Mouse (Mus musculus): ENCODE data around the gene Col13a1.

Gene Col13a1

DNA sequence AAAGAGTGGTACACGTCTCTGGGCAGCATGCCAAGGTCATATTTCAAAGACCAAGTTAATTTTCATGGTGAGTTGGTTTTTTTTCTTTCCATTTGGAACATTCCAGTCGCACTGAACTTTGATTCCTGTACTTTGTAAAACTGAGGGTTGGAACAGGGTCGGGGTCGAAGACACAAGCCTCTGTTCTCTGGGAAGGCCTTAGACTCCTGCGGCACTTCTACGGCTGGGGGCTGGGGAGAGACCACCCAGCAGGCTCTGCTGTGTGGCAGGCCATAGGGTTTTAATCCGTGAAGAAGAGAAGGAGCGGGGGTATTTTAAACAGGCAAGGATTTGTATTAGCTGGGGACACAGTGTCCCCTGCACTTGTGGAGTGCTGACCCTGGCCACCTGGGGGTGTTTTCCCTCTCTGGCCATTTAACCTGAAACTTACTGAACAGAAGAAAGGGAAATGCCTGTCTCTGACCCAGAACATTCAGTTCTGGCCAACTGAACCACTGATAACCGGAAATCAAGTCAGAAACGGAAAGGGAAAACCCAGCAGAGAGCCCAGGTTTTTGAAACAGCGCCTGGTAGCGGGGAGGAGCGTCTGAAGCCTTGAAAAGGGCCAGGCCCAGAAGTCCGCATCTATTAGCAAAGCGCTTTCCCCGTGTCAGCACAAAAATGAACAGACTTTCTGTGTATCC, 152.0 kb downstream of the Col13a1 start:
- no peak for DNase-seq

DNA sequence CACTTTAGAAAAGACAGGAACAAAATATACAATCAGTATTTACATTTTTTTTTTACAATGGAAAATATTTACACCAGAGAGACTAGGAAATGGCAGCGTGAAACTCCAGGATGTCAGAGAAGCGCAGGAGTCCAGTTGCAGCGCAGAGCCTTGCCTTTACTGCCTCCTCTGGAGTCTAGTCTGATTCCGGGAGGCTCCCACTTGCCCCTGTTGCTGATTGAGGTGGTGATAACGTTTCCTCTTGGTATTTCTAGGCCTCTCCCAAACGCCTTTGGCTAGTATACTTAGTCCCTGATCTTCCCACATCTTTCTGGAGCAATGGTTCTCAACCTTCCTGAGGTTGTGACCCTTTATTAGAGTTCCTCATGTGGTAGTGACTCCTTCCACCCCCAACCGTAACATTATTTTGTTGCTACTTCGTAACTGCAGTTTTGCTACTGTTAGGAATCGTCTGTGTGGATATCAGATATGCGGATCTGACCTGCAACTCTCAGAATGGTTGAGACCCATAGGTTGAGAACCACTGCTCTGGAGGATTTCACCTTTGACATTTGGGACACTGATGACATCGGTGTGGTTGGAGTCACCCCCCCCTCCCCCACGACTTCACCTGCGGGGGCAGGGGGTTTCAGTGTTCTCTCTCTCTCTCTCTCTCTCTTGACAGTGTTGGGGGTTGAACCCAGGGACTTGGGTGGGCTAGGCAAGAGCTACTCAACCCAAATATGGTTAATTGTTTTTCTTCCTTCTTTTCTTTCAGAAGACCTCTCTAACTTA, 152.7 kb downstream of the Col13a1 start:
- DNase-seq = no peak

- no peak for DNase-seq
Observed at GRCm38 (mm10) chr10:61825536-61825935, 153.4 kb downstream of the Col13a1 start.

DNA sequence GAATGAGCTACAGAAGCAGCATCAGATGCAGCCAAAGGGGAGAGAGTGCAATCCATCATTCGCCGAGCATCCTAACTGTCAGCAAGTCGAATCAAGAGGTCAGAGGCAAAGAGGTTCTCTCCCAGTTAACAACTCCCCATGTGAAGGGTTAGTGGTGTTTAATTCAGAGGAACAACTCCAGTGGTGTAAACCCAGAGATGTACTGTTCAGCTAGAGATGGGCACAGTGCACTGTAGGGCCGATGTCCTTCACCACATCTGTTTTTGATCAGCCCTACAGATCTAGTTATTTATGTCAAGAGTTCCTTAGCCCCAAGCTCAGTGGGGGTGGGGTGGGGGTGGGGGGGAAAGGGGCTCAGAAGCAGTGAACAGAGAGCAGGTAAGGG, 155.2 kb downstream of the Col13a1 start:
- no peak for DNase-seq

DNA sequence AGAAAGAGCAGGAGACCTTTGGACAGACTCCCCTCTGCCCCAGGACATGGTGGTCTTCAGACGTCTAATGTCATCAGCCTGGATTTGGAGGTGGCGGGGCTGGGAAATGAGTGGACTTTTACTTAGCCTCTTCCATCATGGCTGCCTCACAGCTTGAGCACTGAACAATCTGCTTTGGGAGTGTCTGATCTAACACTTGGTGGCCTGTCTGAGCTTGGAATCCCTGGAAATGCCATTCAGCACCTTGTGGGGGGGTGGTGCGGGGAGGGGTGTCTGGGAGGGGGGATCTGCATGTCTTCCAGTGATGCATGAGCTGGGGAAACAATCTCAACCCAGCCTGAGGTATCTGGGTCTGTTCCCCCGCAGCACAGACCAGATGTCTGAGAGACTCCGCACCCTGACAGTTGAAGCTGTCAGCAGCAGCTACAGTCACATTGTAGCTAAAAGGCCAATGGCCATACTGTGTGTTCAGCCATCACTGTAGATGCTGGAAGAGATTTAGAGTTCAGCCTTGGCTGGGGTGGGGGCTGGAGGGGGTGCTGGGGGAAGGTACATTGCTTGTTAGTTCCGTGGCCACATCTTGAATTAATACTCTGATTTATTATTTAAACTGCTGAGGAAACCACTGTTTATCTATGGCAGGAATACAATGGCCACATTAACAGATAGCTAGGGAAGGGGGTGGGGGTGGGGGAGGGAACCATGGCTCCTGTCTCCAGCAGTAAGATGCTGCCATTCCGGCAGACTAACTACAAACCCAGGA, 155.8 kb downstream of the Col13a1 start:
- no peak for DNase-seq

GRCm38 (mm10) chr10:61820050-61820449, 158.9 kb downstream of the Col13a1 start:
- no peak for DNase-seq

- DNase-seq = no peak
Observed at GRCm38 (mm10) chr10:61811987-61812386, 166.9 kb downstream of the Col13a1 start.

DNA sequence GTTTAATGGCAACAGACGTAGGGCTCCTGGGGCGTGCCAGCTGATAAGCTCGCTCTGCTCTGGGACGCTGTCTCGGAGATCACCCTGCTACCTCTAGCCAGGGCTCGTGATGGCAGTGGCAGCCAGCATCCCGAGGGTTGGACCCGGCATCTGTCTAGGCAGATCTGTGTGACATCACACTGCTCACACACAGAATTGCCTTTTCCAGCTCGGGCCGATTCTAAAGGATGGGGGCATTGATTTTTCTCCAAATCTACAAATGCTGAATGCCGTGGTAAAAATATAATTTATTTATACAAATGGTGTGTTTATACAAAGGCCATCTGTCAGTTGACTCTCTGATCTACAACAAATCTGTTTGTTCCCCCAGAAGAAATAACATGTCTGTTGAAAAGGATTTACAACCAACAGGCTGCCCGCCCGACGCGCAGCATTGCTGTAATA, 180.8 kb downstream of the Col13a1 start:
- no peak for DNase-seq

DNA sequence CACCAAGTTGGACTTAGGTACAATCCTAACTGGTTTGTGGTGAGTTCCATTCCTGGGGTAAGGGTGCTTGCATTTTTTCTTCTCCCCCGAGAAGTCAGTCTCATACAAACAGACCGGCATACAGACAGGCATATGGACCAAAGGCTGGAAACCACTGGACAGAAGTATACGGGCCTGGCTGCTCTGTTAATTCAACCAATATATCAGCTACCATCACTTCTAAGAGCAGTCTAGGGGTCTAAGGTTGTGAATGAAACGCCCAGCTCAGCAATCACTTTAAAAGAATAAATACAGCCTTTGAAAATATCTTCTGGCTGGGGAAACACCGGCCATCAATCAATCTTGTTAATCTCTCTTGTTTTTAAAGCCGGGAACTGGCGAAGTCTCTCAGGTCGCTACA, 183.4 kb downstream of the Col13a1 start:
- no peak for DNase-seq

GRCm38 (mm10) chr10:61794971-61795370, 183.9 kb downstream of the Col13a1 start:
- no peak for DNase-seq

GRCm38 (mm10) chr10:61793015-61793414, 185.9 kb downstream of the Col13a1 start:
- DNase-seq = no peak

DNA sequence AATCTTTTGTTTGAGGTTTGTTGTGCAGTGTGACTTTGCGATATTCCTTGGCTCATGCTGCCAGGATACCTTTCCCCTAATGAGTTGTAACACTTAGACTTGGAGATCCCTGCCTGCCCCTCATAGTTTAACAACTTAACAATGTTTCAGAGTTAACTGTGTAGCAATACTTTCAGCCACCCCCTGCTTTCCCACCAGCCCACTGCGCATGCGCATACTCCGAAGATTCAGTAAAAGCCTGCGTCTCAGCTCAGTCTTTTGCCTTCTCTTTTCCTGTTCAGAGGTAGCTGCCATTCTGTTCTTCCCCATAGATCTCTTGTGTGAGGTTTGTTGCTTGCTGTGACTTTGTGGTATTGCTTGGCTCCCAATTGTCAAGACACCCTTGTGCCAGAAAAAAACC, 190.4 kb downstream of the Col13a1 start:
- DNase-seq = no peak
